Mouse (Mus musculus): ENCODE results near the gene Cnot9. TPM values are rescaled to one million over a fixed set of nuclear protein-coding genes. Genes with fewer than 3 reads are reported as not detected.
"Not testable (repeated sequence)": the region's sequence is repeated elsewhere in the genome, so short reads cannot be mapped to it uniquely, and the experiment has no call there.

Cnot9 gene
- 10 to 100 TPM; 46.3 to 48.5 TPM for polyA plus RNA-seq (2017; shearing (Covaris generic))

- ATAC-seq = peak; percentile 96
Measured at GRCm38 (mm10) chr1:74505721-74506464, at the start of gene Cnot9. Gene Cnot9 (plus strand): TSS chr1:74506058.

GRCm38 (mm10) chr1:74460273-74460672 lies 45.6 kb upstream of the Cnot9 start:
- peak; percentile 51 for ATAC-seq

GRCm38 (mm10) chr1:74485792-74486191 lies 20.1 kb upstream of the Cnot9 start:
- no peak for ATAC-seq

- no peak for ATAC-seq
Measured at GRCm38 (mm10) chr1:74501106-74501505, 4.8 kb upstream of the Cnot9 start.

GRCm38 (mm10) chr1:74505393-74505720 lies 501 bp upstream of the Cnot9 start:
- no peak for ATAC-seq

GRCm38 (mm10) chr1:74506471-74506881 lies 618 bp downstream of the Cnot9 start:
- no peak for ATAC-seq

GRCm38 (mm10) chr1:74507780-74508179 lies 1.9 kb downstream of the Cnot9 start:
- ATAC-seq = no peak

- no peak for ATAC-seq
Measured at GRCm38 (mm10) chr1:74511306-74511705, 5.4 kb downstream of the Cnot9 start.

GRCm38 (mm10) chr1:74512999-74513398 lies 7.1 kb downstream of the Cnot9 start:
- not testable (repeated sequence) for ATAC-seq

- ATAC-seq = no peak
Measured at GRCm38 (mm10) chr1:74519875-74520274, 14.0 kb downstream of the Cnot9 start.

GRCm38 (mm10) chr1:74524746-74525145 lies 18.9 kb downstream of the Cnot9 start:
- no peak for ATAC-seq

GRCm38 (mm10) chr1:74528589-74528988 lies 22.7 kb downstream of the Cnot9 start:
- ATAC-seq = no peak

GRCm38 (mm10) chr1:74538650-74539049 lies 32.8 kb downstream of the Cnot9 start:
- no peak for ATAC-seq

GRCm38 (mm10) chr1:74542451-74542961 lies 36.6 kb downstream of the Cnot9 start, which contains the start of gene Plcd4:
Gene Plcd4 (plus strand): TSS chr1:74542888.
- ATAC-seq = no peak

GRCm38 (mm10) chr1:74544184-74544583 lies 38.3 kb downstream of the Cnot9 start, which contains the start of gene Usp37:
Gene Usp37 (minus strand): TSS chr1:74544284.
- no peak for ATAC-seq

GRCm38 (mm10) chr1:74559061-74559460 lies 53.2 kb downstream of the Cnot9 start:
- no peak for ATAC-seq

- ATAC-seq = no peak
Measured at GRCm38 (mm10) chr1:74565834-74566233, 60.0 kb downstream of the Cnot9 start.

GRCm38 (mm10) chr1:74569739-74570719 lies 64.2 kb downstream of the Cnot9 start:
- no peak for ATAC-seq

Other genes starting within 250 kb of the Cnot9 start
- gene Gpbar1, start 227.5 kb upstream of the Cnot9 start, polyA plus RNA-seq (2017; shearing (Covaris generic)) = 1 to 10 TPM in 1 of 2 experiments, not detected in 1; 1.1 TPM
- 100 to 1,000 TPM; 205 to 288 TPM for gene Aamp, start 221.3 kb upstream of the Cnot9 start, polyA plus RNA-seq (2017; shearing (Covaris generic))
- gene Pnkd, start 221.1 kb upstream of the Cnot9 start, polyA plus RNA-seq (2017; shearing (Covaris generic)) = 10 to 100 TPM; 78.8 to 83.8 TPM
- 10 to 100 TPM; 16.7 to 27.5 TPM for gene Tmbim1, start 200.4 kb upstream of the Cnot9 start, polyA plus RNA-seq (2017; shearing (Covaris generic))
- gene Catip, start 143.9 kb upstream of the Cnot9 start, polyA plus RNA-seq (2017; shearing (Covaris generic)) = under 1 TPM in 1 of 2 experiments, not detected in 1; 0.29 TPM
- gene Slc11a1, start 130.9 kb upstream of the Cnot9 start, polyA plus RNA-seq (2017; shearing (Covaris generic)) = 1 to 10 TPM in 1 of 2 experiments, under 1 TPM in 1; 0.78 to 4.0 TPM
- gene Ctdsp1, start 114.5 kb upstream of the Cnot9 start, polyA plus RNA-seq (2017; shearing (Covaris generic)) = 10 to 100 TPM; 39.8 to 48.3 TPM
- under 1 TPM; 0.23 to 0.33 TPM for gene Vil1, start 96.7 kb upstream of the Cnot9 start, polyA plus RNA-seq (2017; shearing (Covaris generic))
- gene Plcd4, start 36.8 kb downstream of the Cnot9 start, polyA plus RNA-seq (2017; shearing (Covaris generic)) = 1 to 10 TPM; 1.7 to 2.2 TPM
- 10 to 100 TPM; 30.4 to 38.5 TPM for gene Usp37, start 38.2 kb downstream of the Cnot9 start, polyA plus RNA-seq (2017; shearing (Covaris generic))
- 10 to 100 TPM in 1 of 2 experiments, 1 to 10 TPM in 1; 7.2 to 16.2 TPM for gene Zfp142, start 82.2 kb downstream of the Cnot9 start, polyA plus RNA-seq (2017; shearing (Covaris generic))
- 10 to 100 TPM; 16.0 to 18.4 TPM for gene Bcs1l, start 82.2 kb downstream of the Cnot9 start, polyA plus RNA-seq (2017; shearing (Covaris generic))
- gene Rnf25, start 95.3 kb downstream of the Cnot9 start, polyA plus RNA-seq (2017; shearing (Covaris generic)) = 10 to 100 TPM; 19.7 to 31.9 TPM
- not detected for gene Stk36, start 95.4 kb downstream of the Cnot9 start, polyA plus RNA-seq (2017; shearing (Covaris generic))
- gene Ttll4, start 155.7 kb downstream of the Cnot9 start, polyA plus RNA-seq (2017; shearing (Covaris generic)) = 10 to 100 TPM; 12.5 to 17.7 TPM
- not detected for gene Cyp27a1, start 207.5 kb downstream of the Cnot9 start, polyA plus RNA-seq (2017; shearing (Covaris generic))
- not detected for gene Prkag3, start 243.2 kb downstream of the Cnot9 start, polyA plus RNA-seq (2017; shearing (Covaris generic))

Data from CD4-positive, CD25-positive, alpha-beta regulatory T cell, adult 4 months (primary cell).